Mouse (Mus musculus) MEL (cell line): ENCODE results near the gene Prpf8. TPM values are rescaled to one million over a fixed set of nuclear protein-coding genes. Genes with fewer than 3 reads are reported as not detected.

Experiments used
- DNase-seq: peaks from one replicate; pipeline ENCODE4 v3.0.0; 2011; ENCODE audit warnings: low read depth, low spot score
- H3K27ac ChIP-seq: 2 replicates; pipeline ENCODE4 v1.5.1; 2012; ENCODE audit warnings: low read depth, mild to moderate bottlenecking, control low read depth, low read length, moderate library complexity; ENCODE audit not compliant: control insufficient read depth
- H3K27me3 ChIP-seq, 2 experiments: fragments of 150-350 bp in 1 of 2; sonication (generic) in 1 of 2; 2 replicates each; pipeline ENCODE4 v1.6.1; 2012; ENCODE audit warnings: low read length in 2 of 2, mild to moderate bottlenecking in 2 of 2, improper control_type of control experiment in 1 of 2, moderate library complexity in 1 of 2; ENCODE audit not compliant: insufficient read depth in 2 of 2, control insufficient read depth in 1 of 2
- H3K36me3 ChIP-seq, 2 experiments: 2 replicates each; pipeline ENCODE4 v1.6.1; 2012 to 2014; ENCODE audit warnings: low read length in 2 of 2, improper control_type of control experiment in 1 of 2, inconsistent platforms in 1 of 2, mild to moderate bottlenecking in 1 of 2; ENCODE audit not compliant: insufficient read depth in 2 of 2, control insufficient read depth in 1 of 2
- H3K4me1 ChIP-seq, 2 experiments: fragments of 150-350 bp in 1 of 2; sonication (generic) in 1 of 2; 2 replicates each; pipeline ENCODE4 v1.6.1; 2012; ENCODE audit warnings: low read length in 2 of 2, improper control_type of control experiment in 1 of 2, mild to moderate bottlenecking in 1 of 2; ENCODE audit not compliant: insufficient read depth in 2 of 2, control insufficient read depth in 1 of 2
- H3K4me3 ChIP-seq, 2 experiments: fragments of 150-350 bp in 1 of 2; sonication (generic) in 1 of 2; 2 replicates each; pipeline ENCODE4 v1.5.1; 2012; ENCODE audit warnings: low read depth in 2 of 2, low read length in 2 of 2, mild to moderate bottlenecking in 2 of 2, moderate library complexity in 2 of 2, control low read depth in 1 of 2, improper control_type of control experiment in 1 of 2; ENCODE audit not compliant: control insufficient read depth in 1 of 2, insufficient read depth in 1 of 2
- H3K79me2 ChIP-seq: 2 replicates; pipeline ENCODE4 v1.6.1; 2012; ENCODE audit warnings: mild to moderate bottlenecking, low read length, moderate library complexity; ENCODE audit not compliant: control insufficient read depth, poor library complexity, insufficient read depth
- H3K9ac ChIP-seq: 2 replicates; pipeline ENCODE4 v1.6.1; 2012; ENCODE audit warnings: low read depth, mild to moderate bottlenecking, control low read depth, low read length, moderate library complexity; ENCODE audit not compliant: control insufficient read depth, poor library complexity, severe bottlenecking
- H3K9me3 ChIP-seq: fragments of 150-350 bp; sonication (generic); replicated peaks from 2 replicates; pipeline ENCODE4 v1.6.1; 2012; ENCODE audit warnings: mild to moderate bottlenecking, low read length, improper control_type of control experiment, moderate library complexity; ENCODE audit not compliant: insufficient read depth
- CHD1 ChIP-seq: IDR thresholded peaks from 2 replicates; pipeline ENCODE4 v1.6.1; 2012; ENCODE audit warnings: low read depth, mild to moderate bottlenecking, inconsistent platforms, low read length, improper control_type of control experiment
- CHD2 ChIP-seq: IDR thresholded peaks from 2 replicates; pipeline ENCODE4 v1.6.1; 2011; ENCODE audit warnings: low read length, improper control_type of control experiment
- E2F4 ChIP-seq: IDR thresholded peaks from 2 replicates; pipeline ENCODE4 v1.6.1; 2011; ENCODE audit warnings: low read depth, low read length, improper control_type of control experiment, borderline replicate concordance
- ETS1 ChIP-seq: IDR thresholded peaks from 2 replicates; pipeline ENCODE4 v1.6.1; 2012; ENCODE audit warnings: low read depth, mild to moderate bottlenecking, inconsistent platforms, low read length, improper control_type of control experiment, moderate library complexity
- GATA1 ChIP-seq: IDR thresholded peaks from 2 replicates; pipeline ENCODE4 v1.6.1; 2011; ENCODE audit warnings: low read depth, low read length, improper control_type of control experiment
- KAT2A ChIP-seq: conservative IDR thresholded peaks from 2 replicates; pipeline ENCODE4 v1.6.1; 2012; ENCODE audit warnings: low read depth, low read length, improper control_type of control experiment, inconsistent platforms
- MAZ ChIP-seq: IDR thresholded peaks from 2 replicates; pipeline ENCODE4 v1.6.1; 2012; ENCODE audit warnings: low read depth, mild to moderate bottlenecking, inconsistent platforms, low read length, improper control_type of control experiment
- MYC ChIP-seq: IDR thresholded peaks from 2 replicates; pipeline ENCODE4 v1.6.1; 2011; ENCODE audit warnings: low read depth, mild to moderate bottlenecking, low read length, improper control_type of control experiment, moderate library complexity
- POLR2AphosphoS2 ChIP-seq: IDR thresholded peaks from 2 replicates; pipeline ENCODE4 v1.6.1; 2011; ENCODE audit warnings: low read length, improper control_type of control experiment
- SMC3 ChIP-seq: IDR thresholded peaks from 2 replicates; pipeline ENCODE4 v1.6.1; 2011; ENCODE audit warnings: low read depth, low read length, improper control_type of control experiment
- TBP ChIP-seq: IDR thresholded peaks from 2 replicates; pipeline ENCODE4 v1.8.0; 2011; ENCODE audit warnings: low read depth, low read length, improper control_type of control experiment
- UBTF ChIP-seq: IDR thresholded peaks from 2 replicates; pipeline ENCODE4 v1.6.1; 2012; ENCODE audit warnings: low read depth, mild to moderate bottlenecking, inconsistent platforms, low read length, improper control_type of control experiment, moderate library complexity, borderline replicate concordance; ENCODE audit not compliant: insufficient read depth
- USF1 ChIP-seq: IDR thresholded peaks from 2 replicates; pipeline ENCODE4 v1.6.1; 2014; ENCODE audit warnings: low read depth, mild to moderate bottlenecking, inconsistent platforms, low read length, improper control_type of control experiment, moderate library complexity
- ZMIZ1 ChIP-seq: IDR thresholded peaks from 2 replicates; pipeline ENCODE4 v1.6.1; 2012; ENCODE audit warnings: low read depth, mild to moderate bottlenecking, inconsistent platforms, low read length, improper control_type of control experiment, moderate library complexity
- polyA plus RNA-seq, 2 experiments: library from polyadenylated mRNA; stranded (reverse) in 1 of 2; unstranded in 1 of 2; fragments of >175 nt in 1 of 2; fragments of >200 nt in 1 of 2; gene quantifications; 2 replicates each; pipeline versions ENCODE4 v1.2.1 to v1.2.4; 2012; ENCODE audit warnings: low replicate concordance in 2 of 2, low read depth in 1 of 2; ENCODE audit not compliant: insufficient read length in 2 of 2, insufficient read depth in 1 of 2, missing spikeins in 1 of 2
- total RNA-seq: library from RNA; depleted of rRNA; stranded (reverse); fragments of 300-350 nt; gene quantifications from 2 replicates; pipeline ENCODE4 v1.2.3, GENCODE M21; 2012

Gene Prpf8
- total and polyA plus RNA-seq, 3 experiments = 214 to 644 (median 276) TPM

GRCm38 (mm10) chr11:75441034-75441433, 45.6 kb upstream of the Prpf8 start:
- Histone ChIP-seq H3K9me3 (no peaks in the 10 kb centered on the region), H3K79me2 (no peaks in the 10 kb centered on the region), H3K27me3 (no peaks in the 10 kb centered on the region), H3K36me3 (no peaks in the 10 kb centered on the region), H3K9ac (no peak overlapping the region), H3K27ac (no peak overlapping the region), H3K4me3 (no peak overlapping the region), H3K4me1 (no peaks in the 10 kb centered on the region)
- TF ChIP-seq ZMIZ1 (no peak), GATA1 (no peak), MAZ (no peak), E2F4 (no peak), MYC (no peak), UBTF (no peak), CHD1 (no peak), POLR2AphosphoS2 (no peak), SMC3 (no peak), CHD2 (no peak), USF1 (no peak), TBP (no peak), KAT2A (no peak)
- DNase-seq = no peak

DNA sequence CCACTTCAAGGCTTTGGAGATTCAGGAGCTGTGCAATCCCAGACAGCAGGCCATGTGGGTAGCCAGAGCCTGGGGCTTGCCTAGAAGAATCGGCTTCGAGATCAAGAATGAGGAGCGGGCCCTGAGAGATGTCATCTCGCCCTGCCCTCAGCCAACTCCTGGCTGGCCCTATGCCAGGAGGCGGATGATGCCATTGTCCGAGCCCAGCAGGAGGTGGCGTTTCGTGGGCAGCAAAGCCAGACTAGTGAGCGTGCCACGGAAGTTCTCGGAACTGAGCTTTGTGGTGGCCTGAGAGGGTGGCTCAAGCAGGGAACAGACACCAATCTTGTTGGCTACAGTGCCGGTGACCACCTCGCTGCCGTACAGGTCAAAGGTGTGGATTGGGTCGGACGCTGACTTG, 45.0 kb upstream of the Prpf8 start:
- no peaks in the 10 kb centered on the region for H3K79me2 ChIP-seq
- H3K4me3 ChIP-seq = no peak overlapping the region
- H3K27ac ChIP-seq = no peak overlapping the region
- no peak overlapping the region for H3K9ac ChIP-seq
- no peak for DNase-seq
- no peaks in the 10 kb centered on the region for H3K9me3 ChIP-seq
- no peaks in the 10 kb centered on the region for H3K4me1 ChIP-seq
- no peaks in the 10 kb centered on the region for H3K36me3 ChIP-seq
- TF ChIP-seq CHD1 (no peak), POLR2AphosphoS2 (no peak)
- TF ChIP-seq, all 39 proteins: peak for 0
- H3K27me3 ChIP-seq = no peaks in the 10 kb centered on the region

GRCm38 (mm10) chr11:75443711-75444110, 42.9 kb upstream of the Prpf8 start:
- Histone ChIP-seq H3K27ac (no peak overlapping the region), H3K27me3 (no peaks in the 10 kb centered on the region), H3K9ac (no peak overlapping the region), H3K36me3 (no peaks in the 10 kb centered on the region; a peak in 1 of 4 replicates), H3K4me3 (no peak overlapping the region), H3K9me3 (no peaks in the 10 kb centered on the region), H3K4me1 (peaks cover 0 to 3% of the 10 kb centered on the region in 2 experiments; a peak in 1 of 4 replicates), H3K79me2 (no peaks in the 10 kb centered on the region)
- TF ChIP-seq GATA1 (no peak), ETS1 (no peak)
- no peak for DNase-seq
